20 mouse cellular contexts compared by ENCODE assay signal in the genomic region with DNA sequence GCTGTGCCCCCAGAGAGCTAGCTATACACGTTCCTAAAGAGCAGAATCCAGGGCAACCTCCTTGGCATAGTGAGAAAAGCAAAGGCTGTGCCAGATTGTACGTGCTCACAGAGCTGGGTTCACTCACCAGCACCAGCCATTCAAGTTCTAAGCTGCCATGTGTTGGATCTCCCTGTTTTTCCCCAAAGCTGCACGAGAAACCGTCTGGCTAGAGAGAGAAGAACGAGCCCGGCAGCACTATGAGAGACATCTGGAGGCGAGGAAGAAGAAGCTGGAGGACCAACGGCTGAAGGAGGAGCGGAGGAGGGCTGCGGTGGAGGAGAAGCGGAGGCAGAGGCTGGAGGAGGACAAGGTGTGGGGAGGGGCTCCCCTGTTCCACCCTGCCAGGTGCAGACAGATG.
A peak's percentile ranks its signal among the peaks of the same experiment; 100 is the strongest.
DNase-seq lines count a peak whose midpoint lies in the region; ATAC-seq lines count a peak whose summit lies in the region.
"Had no signal": no experiment of that assay in that cellular context is flagged by ENCODE, and none has a peak within 500 bp of the region (broad histone marks: within the 10 kb centered on the region; RNA-seq: fewer than 3 reads in every experiment).

No protein-coding gene starts in this region.

- peak; percentile 69 for ATAC-seq in frontal cortex, adult (ENCODE audit: low TSS enrichment)
- ATAC-seq: activated CD4-positive, CD25-positive, alpha-beta regulatory T cell, adult 4 months; forebrain, embryonic 13.5 days; forebrain, embryonic 16.5 days had no signal

- DNase-seq in frontal cortex, postnatal 14 days (ENCODE audit: low spot score in 2 of 2): no peak
- peak; percentile 36 to 47 for DNase-seq in left cerebral cortex, adult 18-20 months (ENCODE audit: low spot score in 2 of 2)
- DNase-seq in left cerebral cortex, postnatal 4 days: no peak
- peak; percentile 18 for DNase-seq in right cerebral cortex, postnatal 25 days
- no peak for DNase-seq in right cerebral cortex, postnatal 14 days
- peak; percentile 71 for DNase-seq in brain, adult 2 months (ENCODE audit: low read depth, low spot score)
- no peak for DNase-seq in kidney, adult 8-10 months
- DNase-seq: adrenal gland, adult 8-10 months; adrenal gland, postnatal 25 days; cerebellum, adult 18-20 months; cerebellum, adult 9-10 months; cerebellum, postnatal 14 days; gastrocnemius, postnatal 25 days; heart, adult 18-20 months; heart, postnatal 10 days; heart, postnatal 36 days had no signal

- intact Hi-C loops in left cerebral cortex, postnatal 4 days (cut with DNase I): no loop called here

Comparison
In these comparisons a context has a peak if more than half of its experiments do, and no peak if none do; other contexts are left out.
1. DNase-seq: peak in left cerebral cortex, adult 18-20 months (2 of 2), right cerebral cortex, postnatal 25 days (single experiment) and brain, adult 2 months (single experiment); none in frontal cortex, postnatal 14 days (0 of 2), left cerebral cortex, postnatal 4 days (single experiment), right cerebral cortex, postnatal 14 days (single experiment) and kidney, adult 8-10 months (0 of 2).